Mouse (Mus musculus): ENCODE results near the gene Atrip.
A peak's percentile ranks its signal among the peaks of the same experiment; 100 is the strongest.

The Atrip gene

DNA sequence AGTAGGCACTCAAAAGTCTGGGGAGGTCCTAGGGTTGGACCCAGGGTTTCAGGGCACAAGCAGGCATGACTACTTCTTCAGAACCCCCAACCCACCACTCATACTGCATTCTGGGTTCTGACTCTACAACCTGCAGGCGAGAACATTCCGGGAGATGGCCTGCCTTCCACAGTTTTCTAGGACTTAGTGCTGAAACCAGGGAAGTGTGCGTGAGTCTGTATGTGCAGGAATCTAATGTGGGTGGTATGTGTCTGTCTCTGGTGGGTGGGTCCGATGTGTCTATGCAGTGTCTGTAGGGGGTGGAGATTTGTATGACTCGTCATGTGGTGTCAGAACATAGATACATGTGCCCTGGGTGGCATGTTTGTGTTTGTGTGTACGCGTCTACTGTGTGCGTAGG, 24.4 kb upstream of the Atrip start:
- DNase-seq (ENCODE audit: low read depth in 1 of 2, low spot score in 2 of 2), result no peak

DNA sequence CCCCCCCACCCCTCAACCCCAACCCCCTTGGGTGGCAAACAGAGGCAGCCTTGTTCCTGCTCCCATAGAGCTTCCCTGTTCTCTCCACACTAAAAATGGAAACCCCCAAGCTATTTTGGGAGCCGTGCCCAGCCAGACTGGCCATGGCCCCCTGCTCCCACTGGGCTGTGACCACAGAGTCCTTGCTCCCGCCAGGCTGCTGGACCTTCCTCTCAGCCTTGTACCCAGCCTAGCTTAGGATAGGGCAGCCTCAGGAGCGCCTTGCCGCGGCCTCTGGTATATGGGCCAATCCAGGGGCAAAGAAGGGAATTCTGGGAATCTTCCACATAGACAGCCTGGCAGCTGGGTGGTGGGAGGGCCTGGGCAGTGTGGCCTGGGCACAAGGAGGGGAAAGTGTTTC, 23.9 kb upstream of the Atrip start:
- DNase-seq (ENCODE audit: low read depth in 1 of 2, low spot score in 2 of 2), result no peak

DNA sequence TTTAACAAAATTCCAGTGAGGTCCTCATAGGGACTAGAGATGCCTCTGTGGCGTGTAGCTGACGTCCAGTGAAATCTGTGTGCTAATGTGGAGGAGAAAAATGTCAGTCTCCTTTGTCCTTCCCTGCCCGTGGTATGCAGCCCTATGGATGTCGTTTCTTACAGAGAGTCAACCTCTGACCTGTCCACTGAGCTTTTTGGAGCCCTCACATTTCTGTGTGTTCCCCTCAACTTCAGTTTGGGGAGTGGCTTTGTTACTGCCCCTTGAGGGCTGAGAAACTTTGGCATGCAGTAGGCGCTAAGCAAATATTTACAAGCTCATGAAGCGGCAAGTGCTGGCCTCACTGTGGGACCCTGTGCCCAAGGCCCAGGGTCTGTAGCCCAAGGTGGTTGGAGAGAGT, 23.4 kb upstream of the Atrip start:
- no peak for DNase-seq (ENCODE audit: low read depth in 1 of 2, low spot score in 2 of 2)

DNA sequence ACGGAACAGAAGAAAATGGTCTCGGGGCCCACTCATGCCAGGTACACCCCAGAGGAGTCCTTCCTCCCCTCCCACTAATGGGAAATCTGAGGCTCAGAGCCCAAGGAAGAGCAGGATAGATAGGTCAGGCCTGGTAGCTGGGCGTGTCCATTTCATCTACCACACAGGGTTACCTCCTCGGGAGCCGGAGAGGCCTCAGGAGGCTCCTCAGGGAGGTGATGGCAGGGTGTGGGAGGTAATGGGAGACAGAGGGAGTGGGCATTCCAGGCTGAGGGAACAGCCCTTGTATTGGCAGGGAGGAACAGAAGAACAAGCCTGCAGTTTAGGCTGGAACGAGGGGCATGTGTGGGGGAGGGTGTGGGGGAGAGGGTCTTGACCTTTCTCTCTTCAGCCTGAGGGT, 22.9 kb upstream of the Atrip start:
- no peak for DNase-seq (ENCODE audit: low read depth in 1 of 2, low spot score in 2 of 2)

DNA sequence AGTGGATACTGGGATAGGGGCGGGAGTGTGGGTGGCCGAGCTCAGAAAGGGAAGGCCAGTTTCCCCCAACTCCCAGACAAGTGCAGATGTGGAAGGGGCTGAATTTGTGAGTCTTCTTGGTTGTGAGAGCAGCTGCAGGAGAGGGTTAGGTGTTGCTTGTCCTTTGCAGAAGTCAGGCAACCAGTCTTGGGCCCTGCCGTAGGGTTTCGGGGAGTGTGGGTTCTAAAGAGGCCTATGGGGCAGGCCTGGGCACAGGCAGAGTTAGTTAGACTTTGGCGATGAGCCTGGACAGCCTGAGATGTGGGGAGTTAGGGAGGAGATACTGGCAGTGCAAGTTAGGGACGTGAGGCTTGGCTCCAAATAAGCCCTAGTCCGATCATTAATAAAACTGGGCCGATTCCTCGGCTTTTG, 22.3 kb upstream of the Atrip start:
- no peak for DNase-seq (ENCODE audit: low read depth in 1 of 2, low spot score in 2 of 2)

DNA sequence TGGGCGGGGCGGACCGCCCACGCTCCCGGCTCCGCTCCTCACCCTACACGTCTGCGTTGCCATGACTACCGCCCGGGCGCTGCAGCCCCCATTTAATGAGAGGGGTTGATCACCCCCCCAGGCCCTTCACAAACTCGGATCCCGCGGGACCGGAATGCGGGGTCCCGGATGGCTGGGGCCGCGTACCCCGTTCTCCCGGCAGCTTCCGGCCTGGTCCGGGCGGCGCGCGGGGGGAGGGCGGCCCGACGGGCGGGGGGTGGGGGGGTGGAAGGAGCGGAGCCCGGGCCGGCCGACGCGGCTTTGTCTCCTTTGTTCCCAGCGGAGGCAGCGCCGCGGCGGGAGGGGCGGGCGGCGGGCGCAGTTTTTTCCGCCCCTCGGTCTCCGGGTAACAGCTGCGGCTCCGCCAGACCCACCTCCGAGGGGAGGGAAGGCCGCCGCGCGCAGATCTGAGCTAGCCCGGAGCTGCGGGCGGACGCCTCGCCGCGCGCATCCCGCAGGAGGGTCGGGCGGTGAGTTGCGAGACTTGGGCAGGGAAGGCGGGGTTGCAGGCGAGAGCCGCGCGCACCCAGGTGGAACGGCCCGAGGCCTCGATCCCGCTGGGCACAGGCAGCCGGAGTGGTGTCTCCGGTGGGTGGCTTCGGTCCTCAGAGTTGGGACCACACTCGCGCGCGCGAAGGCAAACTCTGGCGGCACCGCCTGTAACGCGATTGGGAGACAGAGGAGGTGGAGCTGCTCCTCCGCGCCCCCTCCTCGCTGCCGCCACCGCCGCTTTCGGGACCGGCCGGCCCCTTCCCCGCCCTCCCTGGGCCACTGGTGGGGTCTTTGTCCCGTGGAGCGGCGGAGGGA, 21.4 kb upstream of the Atrip start, which contains the start of gene Plxnb1:
Gene Plxnb1, plus strand, starts transcription at position 253 of the 846 bp plus-strand sequence.
- DNase-seq (ENCODE audit: low read depth in 1 of 2, low spot score in 2 of 2), result no peak

DNA sequence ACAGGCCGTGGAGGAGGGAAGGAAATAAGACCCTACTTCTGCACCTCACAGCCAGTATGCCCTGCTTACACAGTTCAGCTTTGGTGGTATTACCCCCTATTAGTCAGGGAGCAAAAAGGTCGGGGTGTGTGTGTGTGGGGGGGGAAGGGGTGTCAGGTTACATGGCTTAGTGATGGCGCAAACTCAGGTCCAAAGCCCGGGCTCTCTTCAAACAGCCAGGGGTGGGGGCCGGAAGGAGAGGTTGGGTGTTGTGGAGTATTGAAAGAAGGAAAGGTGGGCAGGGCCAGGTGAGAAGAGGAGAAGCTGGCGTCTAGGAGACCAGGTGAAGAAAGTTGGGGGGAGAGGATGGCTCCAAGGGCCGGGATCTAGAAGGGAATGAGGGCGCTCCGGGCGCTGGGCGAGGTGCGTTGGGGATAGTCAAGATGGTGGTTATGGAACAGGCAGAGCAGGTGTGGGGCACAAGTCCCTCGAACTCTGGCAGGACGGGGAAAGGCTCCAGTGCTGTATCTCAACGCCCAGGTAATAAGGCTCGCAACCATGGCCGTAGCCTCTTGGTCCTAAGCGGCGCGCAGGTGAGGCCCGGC, 20.7 kb upstream of the Atrip start:
- DNase-seq (ENCODE audit: low read depth in 1 of 2, low spot score in 2 of 2), result no peak

DNA sequence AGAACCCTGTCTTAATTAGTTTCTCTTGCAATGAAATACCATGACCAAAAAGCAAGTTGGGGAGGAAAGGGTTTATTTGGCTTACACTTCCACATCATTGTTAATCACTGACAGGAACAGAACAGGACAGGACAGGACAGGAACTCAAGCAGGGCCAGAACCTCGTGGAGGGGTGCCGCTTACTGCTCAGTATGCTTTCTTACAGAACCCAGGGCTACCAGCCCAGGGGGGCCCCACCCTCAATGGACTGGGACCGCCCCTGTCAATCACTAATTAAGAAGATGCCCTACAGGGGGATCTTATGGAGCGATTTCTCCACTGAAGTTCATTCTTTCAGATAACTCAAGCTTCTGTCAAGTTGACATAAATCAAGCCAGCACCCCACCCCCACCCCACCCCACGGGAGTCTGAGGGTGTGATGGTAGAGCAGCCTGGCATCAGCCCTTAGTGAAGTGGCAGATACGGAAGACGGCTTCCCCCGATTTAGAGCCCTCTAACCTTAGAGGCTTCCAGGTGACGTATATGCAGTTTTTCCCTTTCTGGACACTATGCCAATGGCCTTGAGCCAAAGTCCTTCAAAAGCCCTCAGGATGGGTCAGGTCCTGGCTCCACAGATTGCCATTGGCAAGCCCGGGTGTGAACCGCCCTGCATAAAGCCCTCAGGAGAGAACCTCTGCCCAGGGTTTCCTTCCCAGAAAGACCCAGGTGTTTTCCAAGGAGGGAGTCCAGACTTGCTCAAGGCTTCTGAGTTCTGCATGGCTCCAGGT, 20.0 kb upstream of the Atrip start:
- no peak for DNase-seq (ENCODE audit: low read depth in 1 of 2, low spot score in 2 of 2)

DNA sequence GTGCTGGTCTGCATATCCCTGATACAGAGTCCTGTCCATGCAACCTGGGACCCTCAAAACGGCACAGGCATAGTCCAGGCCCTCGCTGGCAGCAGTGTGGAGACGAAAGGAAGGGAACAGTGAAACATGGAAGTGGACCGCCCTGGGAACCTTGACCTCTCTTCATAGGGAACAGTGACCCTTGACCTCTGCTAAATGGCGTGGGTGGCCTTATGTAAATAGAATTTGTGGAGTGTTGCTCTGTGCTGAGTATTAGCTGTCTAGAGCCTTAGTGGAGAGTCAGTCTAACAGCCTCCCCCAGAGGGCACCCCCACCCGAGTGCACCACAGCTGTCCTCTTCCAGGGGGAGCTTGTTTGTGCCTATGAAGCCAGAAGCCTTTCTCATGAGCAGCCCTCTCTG, 18.9 kb upstream of the Atrip start:
- no peak for DNase-seq (ENCODE audit: low read depth in 1 of 2, low spot score in 2 of 2)

DNA sequence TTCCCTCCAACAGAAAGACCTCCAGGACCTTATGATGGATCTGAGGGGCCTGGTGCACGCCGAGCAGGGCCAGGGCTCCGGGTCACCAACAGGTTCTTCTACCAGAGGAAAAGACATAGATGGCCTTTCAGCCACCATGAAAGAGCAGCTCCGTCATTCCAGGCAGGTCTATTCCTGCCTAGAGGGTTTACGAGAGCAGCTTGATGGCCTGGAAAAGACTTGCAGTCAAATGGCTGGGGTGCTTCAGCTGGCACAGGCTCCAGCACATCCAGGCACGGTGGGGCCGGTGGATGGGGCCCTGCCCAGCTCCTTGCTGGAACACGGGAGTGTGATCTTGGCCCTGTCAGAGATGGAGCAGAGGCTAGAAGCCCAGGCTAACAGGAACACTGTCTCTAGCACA, 17.9 kb upstream of the Atrip start:
- DNase-seq (ENCODE audit: low read depth in 1 of 2, low spot score in 2 of 2), result no peak

DNA sequence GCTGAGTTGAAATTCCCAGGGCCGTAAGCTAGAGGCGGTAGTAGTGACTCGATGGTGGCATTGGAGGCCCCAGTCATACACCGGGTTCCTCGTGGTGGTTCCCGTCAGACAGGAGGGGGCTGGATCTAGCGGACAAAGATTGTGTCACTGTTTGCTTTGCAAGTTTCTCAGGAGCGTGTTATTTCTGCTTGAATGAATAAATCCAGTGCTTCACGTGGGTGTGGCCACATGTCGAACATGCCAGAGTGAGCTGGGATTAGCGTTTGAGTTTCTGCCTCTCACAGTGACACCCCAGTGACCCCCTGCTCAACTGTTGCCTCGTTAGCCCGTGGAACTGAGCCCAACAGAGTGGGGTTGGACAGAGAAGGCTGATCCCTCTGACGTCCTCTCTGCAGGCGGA, 16.5 kb upstream of the Atrip start:
- no peak for DNase-seq (ENCODE audit: low read depth in 1 of 2, low spot score in 2 of 2)

DNA sequence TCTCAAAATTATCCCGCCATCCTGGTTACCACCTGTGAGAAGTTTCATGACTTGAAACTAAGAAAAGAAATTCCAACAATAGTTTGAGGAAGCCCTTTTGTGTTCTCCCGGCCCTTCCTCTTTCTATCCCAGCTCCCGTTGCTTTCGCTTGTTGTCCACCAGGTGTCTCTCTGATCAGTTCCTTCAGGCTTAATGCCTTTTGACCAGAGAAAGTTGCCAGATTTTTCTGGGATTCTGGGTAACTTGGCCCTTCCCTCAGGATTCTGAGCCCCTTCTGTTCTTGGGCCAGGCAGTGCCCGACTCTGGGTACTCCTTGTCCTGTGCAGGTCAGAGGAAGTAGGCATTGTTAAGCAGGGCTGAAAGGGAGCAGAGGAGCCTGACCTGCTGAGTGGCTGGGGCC, 14.1 kb upstream of the Atrip start:
- no peak for DNase-seq (ENCODE audit: low read depth in 1 of 2, low spot score in 2 of 2)

DNA sequence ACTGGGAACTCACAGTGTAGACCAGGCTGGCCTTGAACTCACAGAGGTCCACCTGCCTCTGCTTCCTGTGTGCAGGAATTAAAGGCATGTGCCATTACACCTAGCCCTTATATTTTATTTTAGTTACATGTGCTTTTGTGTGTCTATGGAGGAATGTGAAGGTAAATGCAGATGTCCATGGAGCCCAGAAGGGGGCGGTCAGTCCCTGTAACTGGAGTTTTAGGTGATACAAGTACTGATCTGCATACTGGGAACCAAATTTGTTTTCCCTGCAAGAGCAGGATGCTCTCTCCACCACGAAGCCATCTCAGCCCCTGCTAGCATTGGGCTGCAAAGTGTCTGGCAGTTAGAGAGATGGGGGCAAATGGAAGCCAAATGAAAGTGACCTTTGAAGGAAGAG, 11.0 kb upstream of the Atrip start:
- DNase-seq (ENCODE audit: low read depth in 1 of 2, low spot score in 2 of 2), result no peak

DNA sequence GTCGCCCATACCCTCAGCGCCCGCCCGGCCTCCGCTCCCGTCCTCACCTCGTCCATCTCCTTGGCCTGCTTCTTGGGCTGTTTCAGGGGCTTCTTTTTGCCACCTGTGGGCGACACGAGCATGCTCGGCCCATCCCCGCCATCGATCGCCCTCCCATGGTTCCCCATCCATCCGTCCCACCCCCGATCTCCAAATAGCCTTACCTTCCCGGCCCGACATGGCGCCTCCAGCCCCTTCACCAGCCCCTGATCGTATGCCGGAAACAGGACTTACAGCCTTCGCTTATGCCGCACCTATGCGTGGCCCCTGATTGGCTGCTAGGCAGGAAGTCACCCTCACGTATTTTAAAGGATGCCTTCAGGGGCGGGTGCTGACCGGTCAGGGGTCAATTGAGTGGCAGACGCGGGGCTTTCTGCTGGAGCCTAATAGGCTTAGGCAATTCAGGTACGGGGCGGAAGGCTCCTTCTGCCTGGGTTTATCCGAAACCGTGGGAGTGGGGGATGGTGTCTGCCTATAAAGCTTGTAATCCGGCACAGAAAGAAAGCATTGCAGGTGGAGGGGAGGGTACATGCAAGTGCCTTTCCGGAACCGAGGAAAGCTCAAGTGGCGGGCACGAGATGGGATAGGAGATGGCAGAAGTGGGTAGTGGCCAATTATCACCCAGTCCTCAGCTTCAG, 8.3 kb upstream of the Atrip start, which contains the start of the genes Ccdc51 and Tma7:
Gene Ccdc51, plus strand, starts transcription at position 370 of the 677 bp plus-strand sequence.
Gene Tma7, minus strand, starts transcription at position 464 of the 677 bp plus-strand sequence.
- DNase-seq (ENCODE audit: low read depth in 1 of 2, low spot score in 2 of 2), result peak; percentile 51 to 66

DNA sequence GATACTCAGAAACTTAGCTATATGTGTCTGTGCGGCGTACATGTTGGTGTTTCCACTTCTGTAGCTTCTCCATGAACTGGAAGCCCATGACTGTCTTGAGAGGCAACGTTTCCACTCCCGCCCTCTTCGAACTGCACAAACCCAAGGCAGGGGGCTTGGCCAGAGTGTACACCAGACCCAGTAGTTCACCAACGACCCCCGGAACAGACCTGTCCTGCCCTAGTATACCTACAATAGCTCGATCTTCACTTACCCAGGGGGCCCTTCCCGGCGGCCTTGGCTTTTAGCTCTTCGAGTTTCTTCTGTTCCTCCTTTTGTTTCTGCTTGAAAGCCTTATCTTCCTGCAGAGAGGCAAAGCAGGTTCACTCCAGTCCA, 7.8 kb upstream of the Atrip start:
- no peak for DNase-seq (ENCODE audit: low read depth in 1 of 2, low spot score in 2 of 2)

DNA sequence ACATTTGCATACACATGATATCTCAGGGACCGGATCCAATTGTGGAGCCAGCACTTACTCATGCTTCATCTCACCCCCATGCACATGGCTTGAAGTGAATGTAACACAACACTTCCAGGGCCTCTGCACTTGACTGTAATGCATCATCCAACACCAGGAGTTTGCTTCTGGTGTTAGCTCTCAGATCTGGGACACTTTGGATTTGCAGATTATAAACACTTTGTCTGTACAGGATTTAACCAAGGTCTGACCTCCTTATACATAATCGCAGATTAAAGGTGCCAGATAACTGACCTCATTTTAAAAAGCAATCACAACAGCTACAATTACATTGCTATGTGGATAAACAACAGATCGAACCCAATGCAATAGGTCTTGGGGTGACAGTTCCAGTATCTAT, 6.6 kb upstream of the Atrip start:
- DNase-seq (ENCODE audit: low read depth in 1 of 2, low spot score in 2 of 2), result no peak

DNA sequence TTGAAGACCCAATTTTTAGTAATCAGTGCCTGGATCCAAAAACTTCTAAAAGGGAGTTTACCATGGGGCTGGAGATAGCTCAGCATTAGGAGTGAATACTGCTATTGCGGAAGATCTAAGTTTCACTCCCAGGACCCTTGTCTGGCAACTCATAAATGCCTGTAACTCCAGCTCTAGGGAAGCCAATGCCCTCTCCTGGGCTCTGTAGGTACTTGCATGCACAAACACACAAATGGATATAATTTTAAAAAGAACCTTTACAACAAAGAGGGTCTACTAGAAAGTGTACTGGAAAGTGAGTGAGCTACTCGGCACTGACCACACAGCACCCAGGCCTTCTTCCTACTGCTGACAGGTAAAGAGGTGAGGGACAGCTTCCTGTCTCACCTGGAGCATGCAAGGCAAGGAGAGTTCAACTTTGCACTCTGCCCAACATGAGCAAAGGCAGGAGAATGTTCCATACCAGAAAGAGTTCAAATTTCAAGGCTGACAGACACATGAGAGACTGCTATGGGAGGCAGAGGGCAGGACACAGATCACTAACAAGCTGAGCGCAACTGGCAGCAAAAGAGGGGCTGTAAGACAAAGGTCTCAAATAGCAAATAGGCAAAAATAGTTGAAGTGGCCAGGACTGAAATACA, 5.7 kb downstream of the Atrip start:
- no peak for DNase-seq (ENCODE audit: low read depth in 1 of 2, low spot score in 2 of 2)

DNA sequence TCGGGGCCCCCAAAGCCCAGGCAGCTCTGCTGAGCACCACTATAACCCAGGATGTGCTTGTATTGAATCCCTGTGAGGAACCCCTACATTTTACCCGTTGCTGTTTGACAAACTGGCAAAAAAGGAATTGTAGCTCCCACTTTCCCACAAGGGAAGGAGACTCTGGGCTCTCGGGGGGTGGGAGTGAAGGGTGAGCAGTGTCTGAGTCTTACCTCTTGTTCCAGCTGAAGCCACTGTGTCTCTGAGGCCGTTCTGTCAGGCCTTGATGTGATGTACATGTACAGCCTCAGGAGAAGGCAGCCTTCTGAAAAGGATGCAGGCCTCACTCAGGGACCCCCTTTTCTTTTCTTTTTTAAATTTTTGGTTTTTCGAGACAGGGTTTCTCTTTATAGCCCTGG, 13.0 kb downstream of the Atrip start:
- no peak for DNase-seq (ENCODE audit: low read depth in 1 of 2, low spot score in 2 of 2)

DNA sequence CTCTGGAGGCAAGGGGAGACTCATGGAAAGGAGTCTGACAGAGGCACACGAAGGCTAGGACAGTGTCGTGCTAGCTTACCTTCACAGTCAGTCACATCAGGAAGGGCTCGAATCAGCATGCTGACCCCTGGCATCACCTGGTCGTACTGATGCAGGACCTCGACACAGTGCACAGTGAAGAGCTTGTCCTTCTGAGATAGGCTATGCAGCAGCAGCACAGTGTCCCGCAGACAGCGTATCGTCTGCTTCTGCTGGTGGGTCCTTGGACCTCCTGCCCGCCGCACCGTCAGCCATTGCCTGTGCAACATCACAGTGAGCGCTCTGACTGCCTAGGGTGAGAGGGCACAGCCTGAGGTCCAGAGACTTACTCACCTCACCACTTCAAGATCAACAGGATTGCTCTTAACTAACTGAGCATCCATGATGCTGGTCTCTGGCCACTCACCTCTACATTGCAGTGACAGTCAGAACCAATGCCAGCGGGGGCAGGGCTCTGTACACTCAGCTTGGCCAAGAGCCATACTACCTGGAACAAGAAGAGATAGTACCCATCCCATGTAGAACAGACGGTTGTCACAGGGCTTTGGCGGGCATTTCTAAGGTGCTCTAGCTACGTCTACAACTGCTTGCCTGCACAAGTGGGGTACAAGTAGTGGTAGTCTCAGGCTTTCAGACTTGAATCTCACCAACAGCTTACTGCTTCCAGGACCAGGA, 13.6 kb downstream of the Atrip start:
- no peak for DNase-seq (ENCODE audit: low read depth in 1 of 2, low spot score in 2 of 2)

DNA sequence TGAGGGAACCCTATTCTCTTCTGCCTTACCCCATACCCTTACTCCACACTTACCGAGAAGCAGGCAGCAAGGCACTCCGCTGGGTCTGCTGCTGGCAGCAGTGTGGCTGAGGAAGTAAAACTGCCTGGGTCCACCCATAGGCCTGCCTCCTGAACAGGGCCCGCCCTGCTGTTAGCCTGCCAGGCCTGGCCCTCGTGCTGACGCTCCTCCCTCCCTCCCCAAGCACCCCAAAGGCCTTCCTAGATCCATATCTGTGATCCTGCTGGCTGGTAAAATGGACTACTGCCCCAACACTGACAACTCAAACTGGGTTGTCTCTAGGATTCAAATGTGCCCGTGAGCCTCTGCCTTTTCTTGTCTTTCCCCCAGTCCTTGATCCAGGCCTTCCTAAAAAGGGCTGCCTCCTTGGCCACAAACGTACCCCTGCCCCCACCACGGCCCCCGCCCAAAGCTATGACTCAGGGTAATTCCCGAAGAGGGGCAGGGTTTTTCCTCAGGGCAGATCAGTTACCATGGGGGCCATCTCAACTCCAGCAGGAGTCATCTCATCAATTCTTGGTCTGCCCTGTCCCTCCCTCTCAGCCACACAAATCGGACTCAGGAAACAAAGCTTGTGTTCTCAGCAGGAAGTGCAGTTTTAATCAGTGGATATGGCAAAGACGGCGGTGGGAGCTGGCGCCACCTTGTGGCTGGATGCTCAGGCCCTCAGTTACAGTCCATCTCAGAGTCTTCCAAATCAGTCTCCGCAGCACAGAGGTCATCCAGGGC, 14.6 kb downstream of the Atrip start, which contains the start of gene Trex1:
Gene Trex1, minus strand, starts transcription at position 599 of the 768 bp plus-strand sequence.
- DNase-seq (ENCODE audit: low read depth in 1 of 2, low spot score in 2 of 2), result peak; percentile 75 to 86
